Mouse (Mus musculus) testis, adult 2 months (tissue): ENCODE data around the gene Them4. TPM values are rescaled to one million over a fixed set of nuclear protein-coding genes. Genes with fewer than 3 reads are reported as not detected.

Experiments
- H3K27ac ChIP-seq: fragments of 200-500 bp; 2 replicates; pipeline ENCODE4 v1.5.1; 2012; ENCODE audit warnings: low read depth, low read length; ENCODE audit not compliant: control insufficient read depth, insufficient read depth
- H3K27me3 ChIP-seq: fragments of 200-500 bp; 2 replicates; pipeline ENCODE4 v1.6.1; 2012; ENCODE audit warnings: mild to moderate bottlenecking, low read length, moderate library complexity; ENCODE audit not compliant: control insufficient read depth, insufficient read depth
- H3K36me3 ChIP-seq: fragments of 200-500 bp; 2 replicates; pipeline ENCODE4 v1.6.1; 2012; ENCODE audit warnings: mild to moderate bottlenecking, low read length; ENCODE audit not compliant: control insufficient read depth, insufficient read depth
- H3K4me1 ChIP-seq: fragments of 200-500 bp; 2 replicates; pipeline ENCODE4 v1.6.1; 2012; ENCODE audit warnings: low read length; ENCODE audit not compliant: control insufficient read depth, insufficient read depth
- H3K4me3 ChIP-seq: fragments of 200-500 bp; 2 replicates; pipeline ENCODE4 v1.5.1; 2012; ENCODE audit warnings: low read depth, mild to moderate bottlenecking, low read length, moderate library complexity, mixed read lengths; ENCODE audit not compliant: control insufficient read depth
- CTCF ChIP-seq: fragments of 200-500 bp; IDR thresholded peaks from 2 replicates; pipeline ENCODE4 v1.5.1; 2012; ENCODE audit warnings: low read depth, mild to moderate bottlenecking, inconsistent platforms, low read length, moderate library complexity; ENCODE audit not compliant: control insufficient read depth, insufficient read depth, insufficient replicate concordance
- POLR2A ChIP-seq: fragments of 200-500 bp; IDR thresholded peaks from 2 replicates; pipeline ENCODE4 v1.6.1; 2012; ENCODE audit warnings: low read depth, mild to moderate bottlenecking, inconsistent platforms, low read length, moderate library complexity; ENCODE audit not compliant: control insufficient read depth
- polyA plus RNA-seq: library from polyadenylated mRNA; depleted of rRNA; stranded (reverse); fragments of >200 nt; gene quantifications from 2 replicates; pipeline ENCODE4 v1.2.3, GENCODE M21; 2012

The Them4 gene
- polyA plus RNA-seq, 1 experiment, result 7.3 TPM

GRCm38 (mm10) chr3:94311376-94311775 is 1.5 kb downstream of the Them4 start:
- peaks cover 2% of the 10 kb centered on the region for H3K4me1 ChIP-seq
- no peak for TF ChIP-seq POLR2A
- no peak for TF ChIP-seq CTCF
- no peak overlapping the region for H3K27ac ChIP-seq
- no peak overlapping the region for H3K4me3 ChIP-seq
- no peaks in the 10 kb centered on the region for H3K36me3 ChIP-seq
- no peaks in the 10 kb centered on the region for H3K27me3 ChIP-seq

- TF ChIP-seq POLR2A (no peak), CTCF (peak; percentile 10; the same call in 1 of the 2 replicates)
- H3K27me3 ChIP-seq, result no peaks in the 10 kb centered on the region
- H3K4me1 ChIP-seq, result no peaks in the 10 kb centered on the region
- no peak overlapping the region for H3K27ac ChIP-seq
- H3K36me3 ChIP-seq, result peaks cover 3% of the 10 kb centered on the region
- H3K4me3 ChIP-seq, result no peak overlapping the region
Measured at GRCm38 (mm10) chr3:94328681-94329080, 18.8 kb downstream of the Them4 start.

- H3K36me3 ChIP-seq, result no peaks in the 10 kb centered on the region
- H3K4me1 ChIP-seq, result no peaks in the 10 kb centered on the region
- H3K27me3 ChIP-seq, result no peaks in the 10 kb centered on the region
- H3K27ac ChIP-seq, result no peak overlapping the region
- TF ChIP-seq POLR2A (no peak), CTCF (no peak)
- H3K4me3 ChIP-seq, result no peak overlapping the region
Measured at GRCm38 (mm10) chr3:94334442-94334841, 24.6 kb downstream of the Them4 start.

GRCm38 (mm10) chr3:94338522-94338921 is 28.6 kb downstream of the Them4 start:
- H3K4me3 ChIP-seq, result no peak overlapping the region
- no peak overlapping the region for H3K27ac ChIP-seq
- no peaks in the 10 kb centered on the region for H3K4me1 ChIP-seq
- no peaks in the 10 kb centered on the region for H3K36me3 ChIP-seq
- no peak for TF ChIP-seq CTCF
- no peak for TF ChIP-seq POLR2A
- no peaks in the 10 kb centered on the region for H3K27me3 ChIP-seq

GRCm38 (mm10) chr3:94341959-94342422 is 32.1 kb downstream of the Them4 start, which contains the start of gene Them5:
Them5 (plus strand) TSS chr3:94342099.
- H3K27ac ChIP-seq, result no peak within 1 kb of the TSS
- no peak for TF ChIP-seq CTCF
- no peak for TF ChIP-seq POLR2A
- no peaks in the 10 kb centered on the region for H3K36me3 ChIP-seq
- H3K4me3 ChIP-seq, result no peak within 1 kb of the TSS
- H3K27me3 ChIP-seq, result no peaks in the 10 kb centered on the region
- H3K4me1 ChIP-seq, result no peaks in the 10 kb centered on the region

- Histone ChIP-seq H3K4me1 (no peaks in the 10 kb centered on the region), H3K27me3 (no peaks in the 10 kb centered on the region), H3K27ac (no peak overlapping the region), H3K4me3 (no peak overlapping the region), H3K36me3 (no peaks in the 10 kb centered on the region)
- no peak for TF ChIP-seq CTCF
- no peak for TF ChIP-seq POLR2A
Measured at GRCm38 (mm10) chr3:94342552-94342951, 32.7 kb downstream of the Them4 start.

- H3K36me3 ChIP-seq, result no peaks in the 10 kb centered on the region
- no peak overlapping the region for H3K27ac ChIP-seq
- no peaks in the 10 kb centered on the region for H3K27me3 ChIP-seq
- TF ChIP-seq POLR2A (no peak), CTCF (no peak)
- no peak overlapping the region for H3K4me3 ChIP-seq
- H3K4me1 ChIP-seq, result no peaks in the 10 kb centered on the region
Measured at GRCm38 (mm10) chr3:94344182-94344581, 34.3 kb downstream of the Them4 start.

- Histone ChIP-seq H3K27ac (no peak overlapping the region), H3K36me3 (no peaks in the 10 kb centered on the region)
Measured at GRCm38 (mm10) chr3:94344897-94345296, 35.0 kb downstream of the Them4 start.

GRCm38 (mm10) chr3:94348146-94348545 is 38.3 kb downstream of the Them4 start:
- no peak overlapping the region for H3K4me3 ChIP-seq
- no peaks in the 10 kb centered on the region for H3K36me3 ChIP-seq
- no peak for TF ChIP-seq POLR2A
- no peak for TF ChIP-seq CTCF
- no peak overlapping the region for H3K27ac ChIP-seq
- no peaks in the 10 kb centered on the region for H3K4me1 ChIP-seq
- no peaks in the 10 kb centered on the region for H3K27me3 ChIP-seq

More at GRCm38 (mm10) chr3:94344897-94345296, 35.0 kb downstream of the Them4 start:
- Histone ChIP-seq H3K4me1 (no peaks in the 10 kb centered on the region), H3K4me3 (no peak overlapping the region), H3K27me3 (no peaks in the 10 kb centered on the region)
- TF ChIP-seq CTCF, result no peak
- TF ChIP-seq POLR2A, result no peak
